Mouse (Mus musculus): ENCODE data around the gene Btbd35f21. TPM values are rescaled to one million over a fixed set of nuclear protein-coding genes. Genes with fewer than 3 reads are reported as not detected.

The Btbd35f21 gene
- not detected for polyA plus RNA-seq (2014; fragmentation: Illumina TruSeq; extraction: RNeasy Lipid Tissue Mini Kit (QIAGEN cat#74804); ENCODE audit: low replicate concordance)

DNA sequence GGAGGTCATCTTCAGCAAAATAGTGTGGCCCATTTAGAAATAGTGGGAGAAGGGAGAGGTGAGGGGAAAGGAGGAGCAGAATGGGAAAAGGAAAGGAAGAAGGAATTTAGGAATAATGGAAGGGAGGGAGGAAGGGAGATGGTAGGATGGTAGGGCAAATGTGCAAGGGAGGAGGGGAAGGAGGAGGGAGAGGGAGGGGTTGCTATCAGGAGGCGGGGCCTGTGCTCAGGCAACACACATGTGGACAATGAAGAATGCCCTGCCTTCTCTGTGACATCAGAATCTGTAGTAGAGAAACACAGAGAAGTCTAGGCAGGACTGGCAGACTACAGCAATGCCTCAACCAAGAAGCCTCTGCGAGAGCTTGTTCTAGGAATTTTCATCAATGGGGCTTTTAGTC, at the start of gene Btbd35f21:
Gene Btbd35f21 (plus strand): TSS at position 301 of the 400 bp plus-strand sequence.

Other genes starting within 250 kb of the Btbd35f21 start
- gene Btbd35f1, start 166.1 kb upstream of the Btbd35f21 start, polyA plus RNA-seq (2014; fragmentation: Illumina TruSeq; extraction: RNeasy Lipid Tissue Mini Kit (QIAGEN cat#74804); ENCODE audit: low replicate concordance): not detected
- gene Gm5926, start 75.4 kb upstream of the Btbd35f21 start, polyA plus RNA-seq (2014; fragmentation: Illumina TruSeq; extraction: RNeasy Lipid Tissue Mini Kit (QIAGEN cat#74804); ENCODE audit: low replicate concordance): not detected
- not detected for gene Btbd35f30, start 168.5 kb downstream of the Btbd35f21 start, polyA plus RNA-seq (2014; fragmentation: Illumina TruSeq; extraction: RNeasy Lipid Tissue Mini Kit (QIAGEN cat#74804); ENCODE audit: low replicate concordance)
- not detected for gene Gm21789, start 215.7 kb downstream of the Btbd35f21 start, polyA plus RNA-seq (2014; fragmentation: Illumina TruSeq; extraction: RNeasy Lipid Tissue Mini Kit (QIAGEN cat#74804); ENCODE audit: low replicate concordance)
- not detected for gene Btbd35f5, start 247.8 kb downstream of the Btbd35f21 start, polyA plus RNA-seq (2014; fragmentation: Illumina TruSeq; extraction: RNeasy Lipid Tissue Mini Kit (QIAGEN cat#74804); ENCODE audit: low replicate concordance)